Mouse (Mus musculus) heart, postnatal 10 days (tissue): ENCODE data around the gene Adgrg7. TPM values are rescaled to one million over a fixed set of nuclear protein-coding genes. Genes with fewer than 3 reads are reported as not detected.

Experiments
- DNase-seq, 2 experiments: peaks; one replicate each; pipeline ENCODE4 v3.0.0; 2021
- intact Hi-C: fragments of 180-260 bp; cut with DNase I; formaldehyde crosslinking; loops from one replicate; pipeline ENCODE4 v1.15.1; 2025
- total RNA-seq, 2 experiments: library from RNA; stranded (reverse); gene quantifications; 2 replicates each; pipeline ENCODE4 v1.2.3; 2021

The Adgrg7 gene
- total RNA-seq, 2 experiments from 2014 or later = not detected

- intact Hi-C loops = loop anchor here (5.0 kb wide), 1 partner anchor 891 kb away; the partner anchor contains the start of gene Cmss1
- peak in 1 of 2 experiments; percentile 50 for DNase-seq
Observed at GRCm38 (mm10) chr16:56716557-56717179, 79.0 kb downstream of the Adgrg7 start.

GRCm38 (mm10) chr16:56715608-56716007, 80.0 kb downstream of the Adgrg7 start:
- intact Hi-C loops = loop anchor here (5.0 kb wide), 1 partner anchor 892 kb away; the partner anchor contains the start of gene Cmss1
- DNase-seq = peak in 1 of 2 experiments; percentile 4

GRCm38 (mm10) chr16:56710071-56710470, 85.6 kb downstream of the Adgrg7 start:
- DNase-seq = no peak
- intact Hi-C loops = no loop called here

- DNase-seq = no peak
- intact Hi-C loops = no loop called here
Observed at GRCm38 (mm10) chr16:56705731-56706130, 89.9 kb downstream of the Adgrg7 start.

GRCm38 (mm10) chr16:56700898-56701297, 94.8 kb downstream of the Adgrg7 start:
- intact Hi-C loops = no loop called here
- DNase-seq = no peak

GRCm38 (mm10) chr16:56696448-56696847, 99.2 kb downstream of the Adgrg7 start:
- DNase-seq = no peak
- intact Hi-C loops = no loop called here

- intact Hi-C loops = no loop called here
Observed at GRCm38 (mm10) chr16:56690715-56691114, 104.9 kb downstream of the Adgrg7 start.

GRCm38 (mm10) chr16:56686747-56687146, 108.9 kb downstream of the Adgrg7 start:
- no peak for DNase-seq
- intact Hi-C loops = no loop called here

More at GRCm38 (mm10) chr16:56690715-56691114, 104.9 kb downstream of the Adgrg7 start:
- DNase-seq = peak in 1 of 2 experiments; percentile 7

GRCm38 (mm10) chr16:56681010-56681645, 114.5 kb downstream of the Adgrg7 start:
- DNase-seq = no peak
- intact Hi-C loops = no loop called here

GRCm38 (mm10) chr16:56677146-56677545, 118.5 kb downstream of the Adgrg7 start:
- peak; percentile 39 to 51 for DNase-seq
- intact Hi-C loops = loop anchor here (1.0 to 10.0 kb wide), 3 partner anchors 150 to 492 kb away; no protein-coding TSS in a partner anchor

Other genes starting within 250 kb of the Adgrg7 start
- 10 to 100 TPM; 61.3 to 67.3 TPM for gene Tfg, start 78.4 kb downstream of the Adgrg7 start, total RNA-seq
- 1 to 10 TPM; 7.9 to 8.7 TPM for gene Tmem45a, start 90.3 kb upstream of the Adgrg7 start, total RNA-seq
- gene Lnp1, start 132.2 kb upstream of the Adgrg7 start, total RNA-seq = not detected